Mouse (Mus musculus): ENCODE results near the gene Tmem240. TPM values are rescaled to one million over a fixed set of nuclear protein-coding genes. Genes with fewer than 3 reads are reported as not detected.

Gene Tmem240
- polyA plus RNA-seq, 1 experiment from 2014 or later, result 27.0 TPM

DNA sequence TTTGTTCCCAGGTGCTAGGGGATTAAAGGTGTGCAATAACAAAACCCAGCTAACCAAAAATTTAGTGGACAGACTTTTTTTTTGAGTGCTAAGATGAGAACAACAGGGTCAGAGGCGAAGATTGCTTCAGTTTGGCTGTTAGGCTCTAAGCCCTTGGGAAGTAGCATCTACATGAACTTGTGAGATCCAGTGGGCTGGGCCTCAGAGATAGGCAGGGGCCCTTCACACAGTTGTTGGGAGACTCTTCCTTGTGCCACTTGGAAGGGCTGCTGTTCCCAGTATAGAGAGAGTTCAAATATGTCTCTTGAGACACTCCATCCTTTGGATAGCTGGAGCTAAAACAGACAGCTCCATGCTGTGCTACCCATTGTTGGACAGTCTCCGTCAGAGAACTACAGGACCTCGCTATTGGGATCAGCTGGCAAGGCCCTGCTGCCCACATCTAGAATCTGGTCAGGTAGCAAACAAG lies 55.5 kb downstream of the Tmem240 start, which contains the start of gene Ankrd65:
Ankrd65 (plus strand) TSS at position 419 of the 469 bp plus-strand sequence.
- 61% methylated on average over 3 of the region's 3 CpGs for WGBS
- H3K4me3 ChIP-seq, result no peak within 1 kb of the TSS
- no peak for ATAC-seq (ENCODE audit: low FRiP score, low read depth)
- no peak within 1 kb of the TSS for H3K4me2 ChIP-seq
- H3K9me3 ChIP-seq, result no peaks in the 10 kb centered on the region
- no peak within 1 kb of the TSS for H3K9ac ChIP-seq
- H3K4me1 ChIP-seq (replicated peaks), result peaks cover 4% of the 10 kb centered on the region; the same call in 1 of the 2 replicates
- no peaks in the 10 kb centered on the region for H3K36me3 ChIP-seq
- H3K27ac ChIP-seq (replicated peaks), result no peak within 1 kb of the TSS
- no peaks in the 10 kb centered on the region for H3K27me3 ChIP-seq

Small RNAs within 50 kb of the gene (microRNA-seq; reads per million reads assigned to microRNA genes)
- gene Gm27743, result not detected

Other genes starting within 250 kb of the Tmem240 start
- 1,056 and 1,102 TPM in 2 replicates for gene Gnb1, start 243.4 kb upstream of the Tmem240 start, polyA plus RNA-seq (2015; fragmentation: Nextera tagmentation; extraction: Ambion mirVana)
- 80.6 and 85.9 TPM in 2 replicates for gene Nadk, start 172.4 kb upstream of the Tmem240 start, polyA plus RNA-seq (2015; fragmentation: Nextera tagmentation; extraction: Ambion mirVana)
- 14.6 and 16.3 TPM in 2 replicates for gene Slc35e2, start 133.4 kb upstream of the Tmem240 start, polyA plus RNA-seq (2015; fragmentation: Nextera tagmentation; extraction: Ambion mirVana)
- 49.3 and 53.0 TPM in 2 replicates for gene Cdk11b, start 109.9 kb upstream of the Tmem240 start, polyA plus RNA-seq (2015; fragmentation: Nextera tagmentation; extraction: Ambion mirVana)
- not detected in 2 replicates for gene Gm10563, start 89.4 kb upstream of the Tmem240 start, polyA plus RNA-seq (2015; fragmentation: Nextera tagmentation; extraction: Ambion mirVana)
- 4.7 and 6.5 TPM in 2 replicates for gene Mmp23, start 81.4 kb upstream of the Tmem240 start, polyA plus RNA-seq (2015; fragmentation: Nextera tagmentation; extraction: Ambion mirVana)
- 50.6 and 62.2 TPM in 2 replicates for gene Mib2, start 65.6 kb upstream of the Tmem240 start, polyA plus RNA-seq (2015; fragmentation: Nextera tagmentation; extraction: Ambion mirVana)
- gene Fndc10, start 40.5 kb upstream of the Tmem240 start, polyA plus RNA-seq (2015; fragmentation: Nextera tagmentation; extraction: Ambion mirVana), result 17.2 and 20.6 TPM in 2 replicates
- gene Ssu72, start 30.0 kb upstream of the Tmem240 start, polyA plus RNA-seq (2015; fragmentation: Nextera tagmentation; extraction: Ambion mirVana), result 160 and 166 TPM in 2 replicates
- 92.0 and 99.4 TPM in 2 replicates for gene Atad3a, start 26.3 kb downstream of the Tmem240 start, polyA plus RNA-seq (2015; fragmentation: Nextera tagmentation; extraction: Ambion mirVana)
- 32.2 and 33.7 TPM in 2 replicates for gene Vwa1, start 39.9 kb downstream of the Tmem240 start, polyA plus RNA-seq (2015; fragmentation: Nextera tagmentation; extraction: Ambion mirVana)
- 0.98 and 1.2 TPM in 2 replicates for gene Tmem88b, start 51.1 kb downstream of the Tmem240 start, polyA plus RNA-seq (2015; fragmentation: Nextera tagmentation; extraction: Ambion mirVana)
- not detected in 2 replicates for gene Ankrd65, start 55.6 kb downstream of the Tmem240 start, polyA plus RNA-seq (2015; fragmentation: Nextera tagmentation; extraction: Ambion mirVana)
- gene Mrpl20, start 68.1 kb downstream of the Tmem240 start, polyA plus RNA-seq (2015; fragmentation: Nextera tagmentation; extraction: Ambion mirVana), result 248 and 265 TPM in 2 replicates
- gene Ccnl2, start 77.7 kb downstream of the Tmem240 start, polyA plus RNA-seq (2015; fragmentation: Nextera tagmentation; extraction: Ambion mirVana), result 134 and 137 TPM in 2 replicates
- gene Aurkaip1, start 96.5 kb downstream of the Tmem240 start, polyA plus RNA-seq (2015; fragmentation: Nextera tagmentation; extraction: Ambion mirVana), result 129 TPM in 2 replicates
- gene Mxra8, start 104.9 kb downstream of the Tmem240 start, polyA plus RNA-seq (2015; fragmentation: Nextera tagmentation; extraction: Ambion mirVana), result 32.5 and 32.7 TPM in 2 replicates
- 30.8 and 32.8 TPM in 2 replicates for gene Dvl1, start 112.6 kb downstream of the Tmem240 start, polyA plus RNA-seq (2015; fragmentation: Nextera tagmentation; extraction: Ambion mirVana)
- gene Tas1r3, start 128.6 kb downstream of the Tmem240 start, polyA plus RNA-seq (2015; fragmentation: Nextera tagmentation; extraction: Ambion mirVana), result 0.43 and 0.54 TPM in 2 replicates
- gene Cptp, start 134.6 kb downstream of the Tmem240 start, polyA plus RNA-seq (2015; fragmentation: Nextera tagmentation; extraction: Ambion mirVana), result 25.6 and 29.1 TPM in 2 replicates
- gene Ints11, start 134.7 kb downstream of the Tmem240 start, polyA plus RNA-seq (2015; fragmentation: Nextera tagmentation; extraction: Ambion mirVana), result 71.6 and 78.6 TPM in 2 replicates
- 58.5 and 62.9 TPM in 2 replicates for gene Pusl1, start 157.0 kb downstream of the Tmem240 start, polyA plus RNA-seq (2015; fragmentation: Nextera tagmentation; extraction: Ambion mirVana)
- gene Acap3, start 157.0 kb downstream of the Tmem240 start, polyA plus RNA-seq (2015; fragmentation: Nextera tagmentation; extraction: Ambion mirVana), result 68.8 and 74.6 TPM in 2 replicates
- 104 and 115 TPM in 2 replicates for gene Ube2j2, start 209.0 kb downstream of the Tmem240 start, polyA plus RNA-seq (2015; fragmentation: Nextera tagmentation; extraction: Ambion mirVana)
- 13.4 and 16.6 TPM in 2 replicates for gene C1qtnf12, start 227.5 kb downstream of the Tmem240 start, polyA plus RNA-seq (2015; fragmentation: Nextera tagmentation; extraction: Ambion mirVana)

Measured in hindbrain, embryonic 15.5 days (tissue).